Mouse (Mus musculus): ENCODE results near the gene Arl8b.

Gene Arl8b

DNA sequence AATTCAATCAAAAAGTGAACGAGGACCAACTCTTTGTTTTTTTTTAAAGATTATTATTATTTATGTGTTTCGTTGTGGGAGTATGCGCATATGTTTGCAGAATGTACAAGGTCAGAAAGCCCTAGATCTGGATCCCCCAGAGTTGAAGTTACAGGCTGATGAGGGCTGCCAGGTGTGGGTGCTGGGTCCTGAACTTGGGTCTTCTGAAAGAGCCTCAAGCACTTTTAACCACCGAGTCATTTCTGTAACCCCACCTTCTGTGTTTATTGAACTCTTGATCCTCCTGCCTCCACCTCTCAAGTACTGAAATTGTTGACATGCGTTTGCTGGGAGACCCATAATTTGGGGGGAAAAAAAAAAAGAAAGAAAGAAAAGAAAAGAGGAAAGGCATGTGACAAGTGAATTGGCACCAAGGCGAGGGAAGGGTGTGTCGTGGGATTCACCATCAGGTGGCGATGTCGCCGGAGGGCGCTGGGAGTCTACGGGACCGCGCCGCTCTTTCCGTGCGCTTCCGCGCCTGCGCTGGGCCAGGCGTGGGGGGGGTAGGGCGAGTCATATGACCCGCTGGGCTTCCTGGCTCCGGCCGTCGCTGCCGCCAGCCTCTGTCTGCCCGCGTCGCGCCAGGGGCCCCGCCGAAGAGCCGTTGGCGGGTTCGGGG, at the start of gene Arl8b:
Arl8b (plus strand) TSS at position 574 of the 658 bp plus-strand sequence.
- DNase-seq (ENCODE audit: low spot score), result peak; percentile 99

DNA sequence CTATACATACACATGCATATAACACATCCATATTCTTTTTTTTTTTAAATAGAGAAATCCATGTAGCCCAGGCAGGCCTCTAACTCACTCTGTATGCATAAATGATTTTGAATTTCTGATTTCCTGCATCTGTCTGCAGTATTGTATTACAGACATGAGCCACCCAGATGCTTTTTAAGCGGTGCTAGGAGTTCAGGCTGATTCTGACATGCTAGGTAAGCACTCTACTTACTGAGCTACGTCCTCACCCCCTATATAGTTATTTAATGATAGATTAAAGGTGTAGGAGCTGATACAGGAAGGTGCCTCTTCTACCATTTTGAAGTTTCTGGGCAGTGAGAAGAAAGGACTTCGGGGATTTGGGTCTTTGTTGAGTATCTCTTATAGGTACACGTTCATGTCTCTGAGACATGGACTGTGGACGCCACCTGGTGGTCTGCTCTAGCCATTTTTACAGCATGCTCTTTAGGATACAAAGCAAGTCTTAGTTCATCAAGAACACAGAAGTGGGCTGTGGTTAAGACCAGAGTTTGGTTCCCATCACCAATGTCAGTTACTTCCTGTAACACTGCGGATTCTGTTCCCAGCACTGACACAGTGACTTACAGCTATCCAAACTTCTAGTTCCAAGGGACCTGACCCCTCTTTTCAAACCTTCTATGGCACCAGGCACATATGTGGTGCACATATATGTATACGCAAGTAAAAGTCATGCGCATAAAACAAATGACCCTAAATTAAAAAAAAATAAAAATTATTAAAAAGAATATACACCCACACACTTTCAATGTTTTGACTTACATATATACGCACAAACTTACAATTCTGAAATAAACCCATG, 46.8 kb upstream of the Arl8b start:
- peak; percentile 81 for DNase-seq (ENCODE audit: low spot score)

DNA sequence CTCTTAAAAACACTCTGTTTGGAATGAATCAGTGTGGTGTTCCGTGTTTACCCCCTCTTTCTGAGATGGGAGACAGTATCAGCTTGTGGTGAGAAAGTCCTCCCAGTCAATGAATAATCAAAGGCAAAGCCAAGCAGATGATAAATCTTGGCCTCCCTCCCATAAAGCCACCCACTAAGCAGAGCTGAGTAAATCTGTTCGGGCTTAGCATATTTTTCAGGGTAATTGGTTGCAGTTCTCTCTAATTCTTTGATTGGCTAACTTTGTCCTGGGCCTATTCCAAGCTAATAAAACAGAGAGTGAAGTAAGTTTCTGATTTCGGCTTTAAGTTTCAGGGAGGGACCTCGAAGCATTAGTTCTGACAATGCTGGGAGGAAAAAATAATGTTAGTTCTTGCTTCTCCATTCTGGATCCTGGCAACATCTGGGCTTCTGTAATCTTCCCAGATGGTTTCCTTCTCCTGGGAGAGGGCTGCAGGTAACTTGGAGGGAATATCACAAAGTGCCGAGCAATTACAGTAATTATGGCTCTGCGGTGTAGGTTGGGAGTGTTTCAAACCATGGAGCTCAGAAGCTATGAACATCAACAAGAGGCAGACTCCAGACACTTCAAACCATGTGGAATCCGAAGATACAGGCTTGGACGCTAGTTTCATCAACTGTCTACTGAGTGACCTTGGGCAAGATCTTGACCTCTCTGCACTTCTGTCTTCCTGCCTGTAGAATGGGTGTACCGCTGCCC, 44.3 kb upstream of the Arl8b start:
- DNase-seq (ENCODE audit: low spot score), result no peak

DNA sequence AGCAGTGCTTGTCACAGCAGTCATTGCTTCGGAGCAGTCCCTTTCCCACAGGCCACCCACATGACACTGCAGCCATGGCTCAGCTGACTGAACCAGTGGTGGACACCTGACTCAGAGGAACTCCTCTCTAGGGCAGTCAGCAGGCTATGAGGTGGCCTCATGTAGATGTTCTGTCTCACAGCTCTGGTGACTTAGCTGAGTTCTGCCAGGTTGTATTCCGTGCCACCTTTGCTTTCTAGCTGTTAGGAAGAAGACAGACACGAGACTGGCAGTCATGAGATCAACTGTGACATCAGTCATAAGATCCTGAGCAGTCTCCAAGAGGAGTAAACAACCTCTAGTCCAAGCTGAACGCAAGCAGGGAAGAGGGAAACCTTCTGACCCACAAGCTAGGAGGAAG, 42.3 kb upstream of the Arl8b start:
- DNase-seq (ENCODE audit: low spot score), result no peak

DNA sequence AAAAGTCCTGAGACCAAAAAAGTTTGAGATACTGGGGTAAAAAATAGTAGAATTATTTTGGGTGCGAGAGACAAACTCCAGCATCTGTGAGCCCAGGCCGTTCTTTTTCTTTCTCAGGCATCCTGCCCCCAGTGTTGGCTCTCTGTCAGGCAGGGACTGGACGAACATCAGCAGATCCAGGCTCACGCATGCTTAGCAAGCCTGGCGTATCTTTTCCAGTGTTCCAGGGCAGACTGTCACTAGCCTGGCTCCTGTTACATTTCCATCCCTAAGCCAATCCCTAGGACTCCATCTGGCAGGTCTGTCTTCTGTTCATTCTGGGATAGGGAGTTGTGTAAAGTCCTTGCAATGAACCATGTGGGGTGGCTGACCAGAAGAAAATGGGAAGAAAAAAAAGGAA, 39.2 kb upstream of the Arl8b start:
- DNase-seq (ENCODE audit: low spot score), result no peak

DNA sequence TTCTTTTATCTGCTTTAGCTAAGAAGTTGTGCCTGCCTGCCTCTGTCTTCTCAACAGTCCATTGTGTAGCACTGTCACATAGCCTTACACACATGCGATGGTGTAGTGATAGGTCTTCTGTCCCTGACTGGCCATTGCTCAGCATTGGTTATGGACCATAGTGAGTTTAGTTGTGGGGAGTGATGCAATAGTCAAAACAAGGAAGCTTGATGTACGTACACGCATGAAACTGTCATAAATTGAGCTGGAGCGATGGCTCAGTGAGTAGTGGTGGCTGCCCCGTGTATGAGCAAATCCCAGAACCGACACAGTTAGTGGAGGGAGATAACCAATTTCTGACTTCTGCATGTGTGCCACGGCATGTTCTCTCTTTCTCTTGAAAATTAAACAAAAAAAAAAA, 31.6 kb upstream of the Arl8b start:
- no peak for DNase-seq (ENCODE audit: low spot score)

DNA sequence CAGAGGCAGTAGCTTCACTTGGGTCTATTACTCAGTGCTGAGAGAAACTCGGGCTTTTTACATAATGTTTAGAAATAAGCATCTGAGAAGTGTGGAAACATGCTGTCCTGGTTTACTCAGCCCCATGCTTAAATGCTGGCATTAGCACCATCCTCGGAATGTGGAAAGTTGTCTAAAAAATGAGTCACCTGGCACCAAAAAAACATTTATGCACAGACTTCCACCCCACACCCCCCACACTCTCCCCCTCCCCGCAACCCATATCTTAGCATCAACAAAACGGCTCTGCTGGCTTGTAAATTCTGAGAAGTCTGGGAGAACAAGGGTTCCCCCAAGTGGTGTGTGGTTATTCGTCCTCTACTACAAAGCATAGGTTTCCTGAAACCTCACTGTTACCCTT, 30.5 kb upstream of the Arl8b start:
- no peak for DNase-seq (ENCODE audit: low spot score)

DNA sequence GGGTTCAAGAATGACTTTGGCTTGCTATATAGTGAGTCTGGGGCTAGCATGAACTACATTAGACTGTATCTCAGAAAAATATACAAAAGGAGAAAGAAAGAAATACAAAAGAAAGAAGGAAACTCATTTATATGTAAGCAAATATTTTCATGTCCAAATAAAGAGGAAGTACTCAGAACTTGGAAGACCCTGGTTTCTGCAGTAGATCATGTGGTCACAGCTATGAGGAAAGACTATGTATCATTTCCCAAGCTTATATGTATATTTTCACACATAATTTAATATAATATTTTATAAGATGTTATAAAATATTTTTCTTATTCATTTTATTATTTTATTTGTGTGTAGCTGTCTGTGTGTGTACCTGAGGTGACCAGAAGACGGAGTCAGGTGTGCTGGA, 29.4 kb upstream of the Arl8b start:
- DNase-seq (ENCODE audit: low spot score), result no peak

DNA sequence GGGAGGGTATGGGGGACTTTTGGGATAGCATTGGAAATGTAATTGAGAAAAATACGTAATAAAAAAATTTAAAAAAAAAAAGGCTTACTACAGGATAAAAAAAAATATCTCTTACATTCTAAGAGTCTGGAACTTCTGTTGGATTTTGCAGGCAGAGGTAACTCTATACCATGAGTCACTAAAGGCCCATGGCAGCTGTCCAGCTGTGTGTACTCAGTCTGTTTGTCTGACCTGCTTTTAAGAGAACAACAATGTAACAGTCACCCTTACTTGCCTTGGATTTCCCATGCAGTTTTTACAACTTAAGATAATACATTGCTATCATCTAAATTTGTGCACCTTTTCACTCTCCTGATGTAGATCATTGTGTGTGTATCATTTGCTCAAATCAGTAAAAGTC, 28.5 kb upstream of the Arl8b start:
- no peak for DNase-seq (ENCODE audit: low spot score)

DNA sequence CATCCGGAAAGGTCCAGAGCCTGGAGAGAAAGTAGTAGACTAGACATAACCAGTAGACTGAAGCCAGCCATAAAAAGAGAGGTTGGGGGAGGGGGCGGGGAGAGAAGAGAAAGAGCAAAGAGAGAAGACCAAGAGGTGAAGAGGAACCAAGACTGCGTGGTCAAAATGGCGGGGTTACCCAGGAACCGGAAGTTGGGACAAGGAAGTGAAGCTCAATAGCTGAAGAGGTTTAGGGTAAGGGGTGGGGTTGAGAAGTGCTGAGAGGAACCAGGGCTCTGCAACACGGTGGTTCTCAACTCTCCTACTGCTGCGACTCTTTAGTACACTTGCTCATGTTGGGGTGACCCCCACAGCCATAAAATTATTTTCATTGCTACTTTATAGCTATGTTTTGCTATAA, 27.0 kb upstream of the Arl8b start:
- DNase-seq (ENCODE audit: low spot score), result no peak

DNA sequence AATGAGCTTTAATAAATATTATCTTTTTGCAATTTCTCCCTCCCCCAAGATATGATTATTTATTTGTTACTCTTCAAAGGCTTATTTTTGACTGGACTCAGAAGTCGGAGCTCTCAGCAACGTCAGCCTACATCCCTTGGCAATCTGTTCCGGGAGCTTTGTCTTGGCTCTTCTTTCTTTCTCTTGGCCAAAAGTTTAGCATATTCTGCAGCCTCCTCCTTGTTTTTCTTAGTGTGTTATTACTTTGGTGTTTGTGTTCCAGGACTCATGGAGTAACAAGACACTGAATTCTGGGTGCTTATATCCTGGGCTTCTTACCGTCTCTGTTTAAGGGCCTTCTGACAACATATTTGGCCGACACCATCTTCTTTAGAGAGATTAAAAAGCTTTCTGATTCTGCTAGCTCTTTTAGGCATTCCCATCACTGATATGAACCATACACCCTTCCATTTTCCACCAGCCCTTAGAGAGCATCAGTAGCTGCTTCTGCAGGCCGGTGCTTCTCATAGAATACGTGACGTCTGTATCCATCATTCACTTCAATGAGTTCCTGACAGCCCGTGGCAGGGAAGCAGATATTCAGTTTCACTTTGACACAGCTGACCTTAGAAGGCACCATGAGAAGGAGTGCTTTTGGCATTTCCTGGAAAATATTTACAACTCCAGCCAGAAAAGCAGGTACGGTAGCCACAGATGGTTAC, 23.8 kb upstream of the Arl8b start:
- DNase-seq (ENCODE audit: low spot score), result no peak

DNA sequence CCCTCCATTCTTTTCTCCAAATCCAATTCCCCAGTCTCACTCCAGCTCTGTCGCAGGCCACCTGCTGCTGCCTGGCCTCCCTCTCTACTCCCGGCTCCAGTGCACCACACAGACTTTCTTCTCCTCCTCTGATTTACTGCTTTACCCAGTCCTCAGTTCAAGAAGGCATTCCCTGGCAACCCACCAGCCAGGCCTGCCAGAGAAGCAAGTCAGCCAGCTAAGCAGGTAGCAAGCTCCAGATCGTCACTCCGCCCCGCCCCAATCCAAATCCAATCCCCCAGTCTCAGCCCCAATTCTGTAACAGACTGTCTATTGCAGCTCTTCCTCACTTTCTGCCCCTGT, 23.2 kb upstream of the Arl8b start:
- peak; percentile 45 for DNase-seq (ENCODE audit: low spot score)

DNA sequence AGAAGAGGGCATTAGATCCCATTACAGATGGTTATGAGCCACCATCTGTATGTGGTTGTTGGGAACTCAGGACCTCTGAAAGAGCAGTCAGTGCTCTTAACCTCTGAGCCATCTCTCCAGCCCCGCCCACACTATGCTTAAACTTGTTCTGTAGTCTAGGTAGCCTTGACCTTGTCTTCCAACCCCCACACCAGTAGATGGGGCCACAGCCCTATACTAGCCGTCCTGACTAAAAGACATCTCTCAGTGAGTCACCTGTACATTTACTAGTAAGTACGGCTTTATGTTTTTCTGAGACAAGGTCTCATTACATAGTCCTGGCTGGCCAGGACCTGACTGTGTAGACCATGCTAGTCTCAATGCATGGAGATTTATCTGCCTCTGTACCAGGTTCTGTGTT, 12.0 kb upstream of the Arl8b start:
- DNase-seq (ENCODE audit: low spot score), result no peak

DNA sequence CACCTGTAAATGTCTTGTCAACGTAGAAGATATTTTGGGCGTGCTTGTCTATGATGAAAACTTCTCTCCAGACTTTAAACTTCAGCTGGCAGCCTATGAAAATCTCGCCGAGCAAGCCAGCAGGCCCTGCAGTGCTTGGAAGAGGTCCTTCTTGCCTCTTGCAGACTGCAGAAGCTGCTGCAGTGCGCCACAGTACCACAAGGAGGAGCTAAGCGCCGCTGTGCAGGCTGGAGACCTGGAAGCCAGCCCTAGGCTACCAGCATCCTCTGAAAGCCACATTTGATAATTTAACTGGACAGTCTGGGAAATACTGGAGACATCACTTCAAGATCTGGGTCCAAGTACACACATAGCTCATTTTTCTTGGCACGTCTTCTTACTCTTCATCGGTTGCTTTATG, 10.0 kb upstream of the Arl8b start:
- DNase-seq (ENCODE audit: low spot score), result peak; percentile 93

DNA sequence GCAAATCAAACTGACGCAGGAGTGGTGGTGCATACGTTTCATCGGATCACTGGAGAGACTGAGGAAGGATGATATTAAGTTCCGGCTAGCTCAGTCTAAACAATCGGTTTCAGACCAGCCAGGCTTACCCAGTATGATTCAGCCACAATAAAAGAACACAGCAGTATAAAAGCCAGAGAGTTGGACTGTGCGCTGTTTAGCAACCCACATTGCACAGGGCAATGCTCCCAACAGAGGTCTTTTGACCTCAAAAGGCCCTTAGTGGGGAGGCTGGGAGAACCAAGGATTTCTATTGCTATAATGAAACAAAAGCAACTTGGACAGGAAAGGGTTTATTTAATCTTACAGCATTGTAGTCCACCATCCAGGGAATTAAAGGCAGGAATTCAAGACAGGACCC, 9.4 kb upstream of the Arl8b start:
- DNase-seq (ENCODE audit: low spot score), result no peak

DNA sequence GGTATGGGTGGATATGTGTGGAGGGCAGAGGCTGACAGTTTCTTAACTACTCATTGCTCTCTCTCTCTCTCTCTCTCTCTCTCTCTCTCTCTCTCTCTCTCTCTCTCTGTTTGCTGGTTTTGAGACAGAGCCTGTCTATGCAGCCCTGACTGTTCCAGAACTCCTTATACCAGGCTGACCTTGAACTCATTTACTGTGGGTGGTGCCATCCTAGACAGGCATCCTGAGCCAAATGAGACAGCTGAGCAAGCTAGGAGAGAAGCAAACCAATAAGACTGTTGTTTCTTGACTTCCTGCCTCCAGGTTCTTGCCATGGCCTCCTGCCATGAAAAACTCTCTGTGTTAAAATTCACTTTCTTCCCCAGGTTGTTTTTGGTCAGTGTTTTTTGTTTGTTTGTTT, 6.6 kb upstream of the Arl8b start:
- no peak for DNase-seq (ENCODE audit: low spot score)

DNA sequence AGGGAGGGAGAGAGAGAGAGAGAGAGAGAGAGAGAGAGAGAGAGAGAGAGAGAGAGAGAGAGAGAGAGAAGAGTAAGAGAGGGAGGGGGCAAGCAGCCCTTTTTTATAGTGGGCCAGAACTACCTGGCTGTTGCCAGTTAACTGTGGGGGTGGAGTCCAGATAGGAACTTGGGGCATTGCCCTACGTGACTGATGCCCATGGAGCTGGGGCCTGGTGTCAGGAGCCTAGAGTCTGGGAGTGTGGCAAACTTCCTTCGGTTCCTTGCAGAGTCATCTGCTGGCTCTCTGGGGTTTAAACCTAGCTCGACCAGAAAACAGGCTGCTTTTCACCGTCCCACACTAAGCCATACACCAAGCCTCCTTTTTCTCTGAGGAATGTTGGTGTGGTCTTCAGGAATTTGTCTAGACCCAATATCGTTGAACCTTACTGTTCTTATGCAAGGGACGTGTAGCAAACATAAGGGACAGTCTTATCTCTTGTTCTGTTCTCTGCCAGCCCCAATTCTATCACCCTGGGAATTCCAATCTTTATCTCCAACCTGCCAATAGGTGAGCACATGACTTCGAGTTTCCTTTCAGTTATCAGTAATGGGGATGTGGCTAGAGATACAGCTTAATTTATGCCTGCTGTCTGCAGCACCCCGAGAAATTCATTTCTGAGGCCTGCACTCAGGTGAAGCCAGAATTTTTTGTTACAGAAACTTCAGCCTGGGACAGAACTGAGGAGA, 5.2 kb upstream of the Arl8b start:
- no peak for DNase-seq (ENCODE audit: low spot score)

DNA sequence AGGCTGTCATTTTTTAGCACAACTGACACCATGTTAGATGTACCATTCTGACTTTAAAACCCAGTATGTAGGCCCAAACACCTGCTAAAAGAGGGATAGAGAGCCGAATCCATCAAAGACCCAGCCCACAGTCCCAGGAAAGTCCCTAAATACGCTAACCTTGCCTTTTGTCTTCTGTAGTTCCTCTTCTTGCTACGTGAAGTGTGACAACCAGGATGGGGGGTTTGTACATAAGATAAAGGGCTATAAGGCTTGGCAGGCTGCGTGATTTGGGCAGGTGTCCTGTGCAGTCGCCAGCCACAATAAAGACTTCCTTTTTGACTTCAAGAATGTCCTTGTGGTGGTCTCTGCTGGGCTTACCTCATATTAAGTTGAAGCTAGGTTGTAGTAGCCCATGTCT, 4.5 kb upstream of the Arl8b start:
- DNase-seq (ENCODE audit: low spot score), result no peak

DNA sequence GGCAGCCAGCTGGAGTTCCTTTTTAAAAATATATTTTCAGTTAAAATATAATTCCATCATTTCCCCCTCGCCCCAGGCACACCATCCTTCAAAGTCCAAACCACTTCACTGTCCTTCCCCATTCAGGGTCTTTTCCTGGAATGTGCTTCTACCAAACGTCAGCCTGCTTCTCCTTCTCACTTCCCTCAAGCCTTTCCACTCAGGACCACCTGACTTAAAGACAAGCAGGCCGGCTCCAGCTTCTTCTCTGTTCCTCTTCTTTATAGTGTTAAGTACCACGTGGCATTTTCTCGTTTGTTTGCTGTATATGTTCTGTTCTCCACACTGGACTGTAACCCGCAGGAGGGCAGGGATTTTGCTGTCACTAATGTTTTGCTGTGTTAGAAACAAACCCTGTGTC, 1.0 kb upstream of the Arl8b start:
- DNase-seq (ENCODE audit: low spot score), result no peak

DNA sequence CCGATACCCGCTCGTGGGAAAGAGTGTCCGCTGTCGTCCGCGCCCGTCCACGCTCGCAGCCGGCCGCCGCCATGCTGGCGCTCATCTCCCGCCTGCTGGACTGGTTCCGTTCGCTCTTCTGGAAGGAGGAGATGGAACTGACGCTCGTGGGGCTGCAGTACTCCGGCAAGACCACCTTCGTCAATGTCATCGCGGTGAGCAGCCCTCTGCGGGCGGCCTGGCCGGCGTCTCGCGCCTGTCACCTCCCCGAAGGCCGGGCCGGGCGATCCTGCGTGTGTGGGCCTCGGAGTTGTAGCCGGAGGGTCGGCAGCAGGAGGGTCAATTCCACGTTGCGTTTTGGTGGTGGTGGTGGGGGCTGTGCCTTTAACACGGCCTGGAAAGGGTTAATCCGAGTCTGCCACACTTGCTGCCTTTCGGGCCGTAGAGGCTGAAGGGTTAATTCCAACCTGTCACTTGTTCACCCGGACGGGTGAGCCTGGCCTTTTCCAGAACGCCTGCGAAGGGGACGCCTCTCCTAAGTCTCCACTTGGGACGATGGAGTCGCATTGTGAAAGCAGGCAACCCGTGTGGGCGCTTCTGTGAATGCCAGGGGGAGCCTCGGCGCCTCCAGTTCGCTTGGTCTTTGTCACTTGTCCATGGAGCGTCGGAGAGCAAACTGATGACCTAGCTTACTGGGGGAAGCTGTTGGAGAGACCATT, 434 bp downstream of the Arl8b start:
- DNase-seq (ENCODE audit: low spot score), result peak; percentile 60

DNA sequence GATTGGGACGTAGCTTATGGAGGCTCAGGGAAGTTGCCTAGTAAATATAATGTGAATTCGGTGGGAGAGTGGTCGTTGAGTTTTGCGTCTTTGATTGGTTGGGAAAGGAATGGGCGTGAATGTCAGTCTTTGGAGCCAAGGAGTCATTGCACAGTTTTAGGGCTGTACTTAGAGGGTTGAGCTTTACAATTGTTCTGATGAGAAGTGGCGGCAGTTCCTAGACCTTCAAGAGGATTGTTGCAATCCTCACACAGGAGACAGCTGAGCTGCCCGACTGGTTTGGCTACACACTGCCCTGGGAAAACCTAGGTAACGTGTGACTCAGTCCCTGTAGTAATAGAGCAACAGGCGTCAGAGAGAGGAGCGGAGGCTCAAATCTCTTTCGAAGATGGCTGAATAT, 1.2 kb downstream of the Arl8b start:
- DNase-seq (ENCODE audit: low spot score), result no peak

Data from testis, postnatal 10 days (tissue).